Mouse (Mus musculus) G1E (cell line): ENCODE measurements at regions not wholly inside any gene's neighbourhood (a gene's known extent, or its start where the extent isn't known, plus 50 kb on each side); places are given as distances from the start of the nearest gene placed in this dataset.

ENCODE experiments used
- ATAC-seq: 2 replicates; pipeline ENCODE4 v1.8.0; 2016; ENCODE audit warnings: mild to moderate bottlenecking; ENCODE audit not compliant: insufficient number of reproducible peaks, poor library complexity, low FRiP score, severe bottlenecking; ENCODE audit errors: extremely low read depth
- DNase-seq: peaks from one replicate; pipeline ENCODE4 v3.0.0; 2012; ENCODE audit warnings: low spot score
- H3K27me3 ChIP-seq: 2 replicates; pipeline ENCODE4 v1.6.1; 2012; ENCODE audit warnings: mild to moderate bottlenecking, low read length, inconsistent platforms; ENCODE audit not compliant: insufficient read depth
- H3K36me3 ChIP-seq: replicated peaks from 2 replicates; pipeline ENCODE3; 2012; ENCODE audit warnings: mild to moderate bottlenecking, inconsistent platforms
- H3K4me1 ChIP-seq: 2 replicates; pipeline ENCODE4 v1.6.1; 2012; ENCODE audit warnings: low read depth, low read length, inconsistent platforms, mixed read lengths; ENCODE audit not compliant: insufficient read depth
- H3K4me3 ChIP-seq: 2 replicates; pipeline ENCODE4 v1.5.1; 2012; ENCODE audit warnings: low read depth, mild to moderate bottlenecking, inconsistent platforms, low read length, moderate library complexity, mixed read lengths
- H3K9me3 ChIP-seq: replicated peaks from 2 replicates; pipeline ENCODE4 v1.6.1; 2012; ENCODE audit warnings: inconsistent platforms
- CTCF ChIP-seq: IDR thresholded peaks from 2 replicates; pipeline ENCODE4 v1.5.1; 2012; ENCODE audit warnings: low read depth, low read length, inconsistent platforms, mixed read lengths
- GATA1 ChIP-seq: IDR thresholded peaks from 2 replicates; pipeline ENCODE4 v1.6.1; 2012; ENCODE audit warnings: borderline replicate concordance, low read length, inconsistent platforms, mixed read lengths
- GATA2 ChIP-seq: IDR thresholded peaks from 2 replicates; pipeline ENCODE4 v1.6.1; 2012; ENCODE audit warnings: low read depth, low read length, inconsistent platforms, borderline replicate concordance
- POLR2AphosphoS5 ChIP-seq: IDR thresholded peaks from 2 replicates; pipeline ENCODE4 v1.6.1; 2012; ENCODE audit warnings: low read depth, low read length, inconsistent platforms; ENCODE audit not compliant: insufficient replicate concordance
- TAL1 ChIP-seq: conservative IDR thresholded peaks from 2 replicates; pipeline ENCODE4 v1.6.1; 2012; ENCODE audit warnings: low read depth, low read length, inconsistent platforms, mixed read lengths

GRCm38 (mm10) chr6:50859162-50859561 lies 204.9 kb upstream of the Npvf start:
- no peak for ATAC-seq

GRCm38 (mm10) chr6:50877991-50878390 lies 223.8 kb upstream of the Npvf start:
- ATAC-seq (no peak), DNase-seq (no peak)
- no peaks in the 10 kb centered on the region for H3K27me3 ChIP-seq
- no peak overlapping the region for H3K4me3 ChIP-seq
- no peaks in the 10 kb centered on the region for H3K36me3 ChIP-seq
- H3K9me3 ChIP-seq: no peaks in the 10 kb centered on the region
- no peak for TF ChIP-seq CTCF
- H3K4me1 ChIP-seq: no peaks in the 10 kb centered on the region

More at GRCm38 (mm10) chr6:50859162-50859561, 204.9 kb upstream of the Npvf start:
- H3K27me3 ChIP-seq: no peaks in the 10 kb centered on the region
- no peaks in the 10 kb centered on the region for H3K36me3 ChIP-seq
- H3K9me3 ChIP-seq: no peaks in the 10 kb centered on the region
- no peaks in the 10 kb centered on the region for H3K4me1 ChIP-seq
- no peak overlapping the region for H3K4me3 ChIP-seq
- TF ChIP-seq TAL1: no peak
- no peak for TF ChIP-seq GATA2
- TF ChIP-seq GATA1: no peak
- no peak for TF ChIP-seq CTCF
- no peak for TF ChIP-seq POLR2AphosphoS5
- no peak for DNase-seq

DNA sequence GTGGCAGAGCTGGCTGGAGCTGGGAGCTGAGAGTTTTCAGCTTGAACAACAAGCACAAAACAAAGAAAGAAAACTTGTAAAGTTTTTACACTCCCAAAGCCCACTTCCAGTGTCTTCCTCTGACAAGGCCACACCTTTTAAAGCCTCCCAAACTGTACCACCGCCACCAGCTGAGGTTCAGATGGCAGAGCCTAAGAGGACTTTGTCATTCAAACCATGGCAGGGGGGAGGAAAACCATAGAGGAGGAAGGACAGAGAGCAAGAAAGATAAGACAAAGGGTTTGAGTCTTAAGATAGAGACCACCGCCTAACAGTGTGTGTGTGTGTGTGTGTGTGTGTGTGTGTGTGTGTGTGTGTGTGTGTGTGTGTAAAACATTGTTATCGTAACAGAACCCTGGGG lies 228.1 kb upstream of the Npvf start:
- TF ChIP-seq GATA2 (no peak), POLR2AphosphoS5 (no peak), CTCF (no peak), TAL1 (no peak), GATA1 (no peak)
- ATAC-seq (no peak), DNase-seq (no peak)
- H3K27me3 ChIP-seq: no peaks in the 10 kb centered on the region
- no peaks in the 10 kb centered on the region for H3K4me1 ChIP-seq
- no peaks in the 10 kb centered on the region for H3K9me3 ChIP-seq
- no peaks in the 10 kb centered on the region for H3K36me3 ChIP-seq
- H3K4me3 ChIP-seq: no peak overlapping the region

- TF ChIP-seq TAL1 (no peak), CTCF (no peak), POLR2AphosphoS5 (no peak), GATA2 (no peak)
- Histone ChIP-seq H3K36me3 (no peaks in the 10 kb centered on the region), H3K9me3 (no peaks in the 10 kb centered on the region), H3K4me3 (no peak overlapping the region), H3K4me1 (no peaks in the 10 kb centered on the region), H3K27me3 (no peaks in the 10 kb centered on the region)
- ATAC-seq (no peak), DNase-seq (no peak)
Measured at GRCm38 (mm10) chr6:50882759-50883158, 228.5 kb upstream of the Npvf start.

- no peak for TF ChIP-seq POLR2AphosphoS5
- no peak for TF ChIP-seq CTCF
- TF ChIP-seq TAL1: no peak
- TF ChIP-seq GATA1: no peak
- TF ChIP-seq GATA2: no peak
- Histone ChIP-seq H3K4me1 (no peaks in the 10 kb centered on the region), H3K9me3 (no peaks in the 10 kb centered on the region), H3K36me3 (no peaks in the 10 kb centered on the region), H3K27me3 (no peaks in the 10 kb centered on the region; the same call in 1 of the 2 replicates), H3K4me3 (no peak overlapping the region)
- DNase-seq: no peak
- no peak for ATAC-seq
Measured at GRCm38 (mm10) chr6:50885031-50885430, 230.8 kb upstream of the Npvf start.

DNA sequence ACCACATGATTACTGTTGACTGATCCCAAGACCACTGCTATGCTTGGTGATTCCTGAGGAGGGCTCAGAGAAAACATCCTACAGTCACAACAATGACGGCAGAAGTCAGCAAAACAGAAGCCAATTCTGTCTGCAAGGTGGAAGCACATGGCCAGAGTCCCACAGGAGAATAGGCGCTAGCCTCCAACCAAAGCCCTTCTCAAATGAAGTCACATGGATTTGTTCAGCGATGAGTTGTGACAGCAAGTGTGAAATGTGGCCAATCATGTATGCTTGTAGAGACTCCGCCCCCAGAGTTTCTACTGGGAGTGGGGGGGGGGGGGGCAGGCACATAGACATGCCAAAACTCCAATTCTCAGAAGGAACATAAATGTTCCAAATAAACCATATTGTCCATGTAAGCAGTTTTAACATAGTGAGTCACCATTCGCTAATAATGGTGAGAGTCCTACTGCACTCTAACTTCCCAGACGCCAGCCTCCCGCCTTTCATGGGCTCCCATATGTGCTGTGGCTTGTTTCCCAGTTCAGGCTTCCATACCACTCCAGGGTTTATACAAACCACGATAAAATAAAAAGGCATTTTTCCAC lies 231.6 kb upstream of the Npvf start:
- Histone ChIP-seq H3K36me3 (no peaks in the 10 kb centered on the region), H3K4me3 (no peak overlapping the region), H3K27me3 (peaks cover 7% of the 10 kb centered on the region), H3K9me3 (no peaks in the 10 kb centered on the region), H3K4me1 (no peaks in the 10 kb centered on the region)
- ATAC-seq (no peak), DNase-seq (no peak)
- TF ChIP-seq POLR2AphosphoS5 (no peak), CTCF (no peak), GATA1 (no peak), GATA2 (no peak), TAL1 (no peak)
